Mouse (Mus musculus): ENCODE measurements at regions not wholly inside any gene's neighbourhood (a gene's known extent, or its start where the extent isn't known, plus 50 kb on each side); places are given as distances from the start of the nearest gene placed in this dataset.

DNA sequence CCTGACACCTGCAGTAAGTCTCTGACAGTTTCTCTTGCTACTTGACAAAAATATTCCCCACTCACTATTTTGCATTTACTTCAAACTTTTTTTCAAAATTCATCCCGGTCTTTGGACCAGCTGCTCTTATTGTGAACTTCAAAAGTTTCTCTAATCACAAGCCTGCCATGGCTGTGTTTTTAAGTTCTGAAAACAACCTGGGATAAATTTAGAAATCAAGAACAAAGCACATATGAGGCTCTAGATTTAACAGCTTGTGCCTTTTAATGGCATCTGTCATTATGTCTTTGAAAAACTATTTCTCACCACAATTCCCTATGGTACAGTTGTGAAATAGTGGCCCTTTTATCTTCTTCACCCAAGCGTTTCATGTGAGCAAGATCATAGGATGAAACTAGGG lies 232.4 kb upstream of the Kcnd2 start:
- no peak for TF ChIP-seq CTCF (IDR thresholded peaks at IDR 0.05; ENCODE audit: low read depth)
- Histone ChIP-seq H3K27ac (ENCODE audit: low read depth) (no peak overlapping the region), H3K27me3 (ENCODE audit: insufficient read depth, low read length) (no peaks in the 10 kb centered on the region), H3K9ac (no peak overlapping the region), H3K4me1 (ENCODE audit: insufficient read depth) (no peaks in the 10 kb centered on the region), H3K9me3 (ENCODE audit: low read depth, low read length) (no peaks in the 10 kb centered on the region), H3K4me2 (no peak overlapping the region), H3K36me3 (ENCODE audit: insufficient read depth) (no peaks in the 10 kb centered on the region), H3K4me3 (ENCODE audit: low read depth, low read length) (no peak overlapping the region)
- DNase-seq (no peak), ATAC-seq (ENCODE audit: insufficient read depth) (no peak)
- 61% methylated on average over 2 of the region's 2 CpGs for WGBS

DNA sequence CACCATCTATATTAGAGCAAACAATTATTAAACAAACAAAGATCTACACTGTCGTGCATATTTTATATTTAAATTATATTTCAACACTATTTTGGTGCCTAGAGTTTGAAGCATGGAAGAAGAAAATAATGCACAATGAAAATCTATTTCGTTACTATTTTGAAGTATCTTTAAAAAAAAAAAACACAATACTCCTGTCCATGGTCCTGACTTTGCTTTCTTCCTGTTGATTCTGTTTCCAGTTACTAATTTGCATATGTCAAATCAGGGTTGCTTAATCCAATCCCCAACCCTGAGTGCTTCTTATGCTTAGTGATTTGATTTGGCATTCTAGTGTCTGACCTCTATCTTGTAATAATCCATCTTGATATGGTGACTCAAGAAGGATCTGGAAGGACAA lies 210.2 kb upstream of the Kcnd2 start:
- no peak overlapping the region for H3K4me3 ChIP-seq (ENCODE audit: low read depth, low read length)
- ATAC-seq (ENCODE audit: insufficient read depth) (no peak), DNase-seq (peak; percentile 12)
- H3K27me3 ChIP-seq (ENCODE audit: insufficient read depth, low read length) = no peaks in the 10 kb centered on the region
- no peak overlapping the region for H3K27ac ChIP-seq (ENCODE audit: low read depth)
- no peaks in the 10 kb centered on the region for H3K36me3 ChIP-seq (ENCODE audit: insufficient read depth)
- no peak overlapping the region for H3K9ac ChIP-seq
- H3K4me2 ChIP-seq = no peak overlapping the region
- no peak for TF ChIP-seq CTCF (IDR thresholded peaks at IDR 0.05; ENCODE audit: low read depth)
- no peaks in the 10 kb centered on the region for H3K4me1 ChIP-seq (ENCODE audit: insufficient read depth)
- WGBS = 66% methylated on average over 2 of the region's 2 CpGs
- H3K9me3 ChIP-seq (ENCODE audit: low read depth, low read length) = no peaks in the 10 kb centered on the region

DNA sequence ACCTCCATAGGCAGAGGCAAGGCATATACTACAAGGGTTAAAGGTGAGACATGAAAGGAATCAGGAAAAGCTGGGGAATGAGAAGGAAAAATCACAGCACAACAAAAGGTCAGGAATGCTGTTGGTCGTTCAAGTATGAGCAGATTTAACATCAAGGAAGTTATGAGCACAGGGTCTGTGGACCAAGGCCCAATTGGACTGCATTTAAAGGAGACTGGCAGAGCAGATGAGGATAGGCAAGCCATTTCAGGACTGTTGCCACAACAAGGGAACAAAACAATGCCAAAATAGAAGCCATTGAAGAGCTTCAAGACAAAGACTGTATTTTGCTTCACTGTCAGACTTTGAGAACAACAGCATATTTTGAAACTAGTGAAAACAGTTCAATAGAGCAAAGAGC lies 167.4 kb upstream of the Kcnd2 start:
- H3K4me2 ChIP-seq = no peak overlapping the region
- H3K27me3 ChIP-seq (ENCODE audit: insufficient read depth, low read length) = no peaks in the 10 kb centered on the region
- 38% methylated on average over 1 of the region's 1 CpGs for WGBS
- no peaks in the 10 kb centered on the region for H3K36me3 ChIP-seq (ENCODE audit: insufficient read depth)
- no peak overlapping the region for H3K9ac ChIP-seq
- ATAC-seq (ENCODE audit: insufficient read depth) (no peak), DNase-seq (no peak)
- TF ChIP-seq CTCF (IDR thresholded peaks at IDR 0.05; ENCODE audit: low read depth) = no peak
- no peak overlapping the region for H3K27ac ChIP-seq (ENCODE audit: low read depth)
- no peaks in the 10 kb centered on the region for H3K4me1 ChIP-seq (ENCODE audit: insufficient read depth)
- H3K4me3 ChIP-seq (ENCODE audit: low read depth, low read length) = no peak overlapping the region
- H3K9me3 ChIP-seq (ENCODE audit: low read depth, low read length) = no peaks in the 10 kb centered on the region

DNA sequence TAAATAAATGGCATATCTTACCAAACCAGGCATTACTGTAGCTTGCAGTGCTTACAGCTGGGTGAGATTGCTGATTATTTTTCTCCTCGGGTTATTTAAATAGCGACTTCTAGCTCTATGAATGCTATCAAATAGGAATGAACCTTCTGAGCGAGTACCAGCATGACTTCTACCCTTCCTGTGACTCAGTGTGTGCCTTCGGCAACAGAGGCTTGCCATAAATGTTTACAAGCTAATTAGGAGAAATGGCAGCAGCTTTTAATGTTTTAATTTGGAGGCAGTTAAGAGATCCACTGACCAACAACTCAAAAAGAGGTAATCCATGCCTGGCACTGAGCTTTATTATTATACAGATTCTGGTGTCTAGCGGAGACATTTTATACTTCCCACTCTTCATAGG lies 122.3 kb upstream of the Kcnd2 start:
- ATAC-seq (ENCODE audit: insufficient read depth) = no peak
- DNase-seq = no peak
- Histone ChIP-seq H3K36me3 (ENCODE audit: insufficient read depth) (no peaks in the 10 kb centered on the region), H3K9me3 (ENCODE audit: low read depth, low read length) (no peaks in the 10 kb centered on the region), H3K4me1 (ENCODE audit: insufficient read depth) (no peaks in the 10 kb centered on the region), H3K4me2 (no peak overlapping the region), H3K4me3 (ENCODE audit: low read depth, low read length) (no peak overlapping the region), H3K27me3 (ENCODE audit: insufficient read depth, low read length) (no peaks in the 10 kb centered on the region), H3K27ac (ENCODE audit: low read depth) (no peak overlapping the region), H3K9ac (no peak overlapping the region)
- 74% methylated on average over 5 of the region's 5 CpGs for WGBS
- no peak for TF ChIP-seq CTCF (IDR thresholded peaks at IDR 0.05; ENCODE audit: low read depth)

DNA sequence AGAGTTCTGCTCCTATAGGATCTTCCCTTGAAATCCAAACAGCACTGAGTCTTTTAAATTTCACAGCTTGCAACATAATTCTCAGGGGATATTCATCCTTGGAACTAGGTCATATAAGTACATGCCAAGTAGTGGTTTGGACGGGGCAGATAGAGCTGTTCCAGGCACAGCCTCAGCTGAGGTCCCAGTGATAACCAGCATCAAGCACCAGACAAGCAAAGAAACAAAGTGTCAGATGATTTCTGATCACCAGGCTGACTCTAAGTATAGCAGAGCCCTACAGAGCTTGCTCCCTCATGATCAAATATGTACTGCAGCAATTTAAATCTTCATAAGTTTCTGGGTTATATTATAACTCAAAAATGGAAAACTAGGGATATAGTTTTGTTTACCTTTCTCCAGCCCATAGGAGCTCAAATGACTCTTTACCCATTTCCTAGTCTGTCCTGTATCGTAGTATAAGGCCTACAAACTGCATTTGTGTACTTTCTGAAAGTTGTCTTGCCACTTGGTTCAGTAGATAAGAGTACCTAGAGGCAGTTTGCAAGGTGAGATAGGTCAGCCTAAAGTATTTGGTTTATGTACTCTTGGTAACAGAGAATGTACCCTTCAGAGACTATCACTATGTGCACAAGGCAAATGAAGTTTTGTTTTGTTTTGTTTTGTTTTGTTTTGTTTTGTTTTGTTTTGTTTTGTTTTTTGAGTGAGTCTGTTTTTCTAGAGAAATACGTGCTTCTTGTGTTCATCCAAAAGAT lies 103.9 kb upstream of the Kcnd2 start:
- no peaks in the 10 kb centered on the region for H3K27me3 ChIP-seq (ENCODE audit: insufficient read depth, low read length)
- H3K4me2 ChIP-seq = no peak overlapping the region
- no peak overlapping the region for H3K27ac ChIP-seq (ENCODE audit: low read depth)
- no peak for ATAC-seq (ENCODE audit: insufficient read depth)
- H3K4me1 ChIP-seq (ENCODE audit: insufficient read depth) = no peaks in the 10 kb centered on the region
- no peak for TF ChIP-seq CTCF (IDR thresholded peaks at IDR 0.05; ENCODE audit: low read depth)
- DNase-seq = no peak
- H3K9ac ChIP-seq = no peak overlapping the region
- WGBS = 51% methylated on average over 3 of the region's 3 CpGs
- no peaks in the 10 kb centered on the region for H3K9me3 ChIP-seq (ENCODE audit: low read depth, low read length)
- no peak overlapping the region for H3K4me3 ChIP-seq (ENCODE audit: low read depth, low read length)
- H3K36me3 ChIP-seq (ENCODE audit: insufficient read depth) = no peaks in the 10 kb centered on the region

DNA sequence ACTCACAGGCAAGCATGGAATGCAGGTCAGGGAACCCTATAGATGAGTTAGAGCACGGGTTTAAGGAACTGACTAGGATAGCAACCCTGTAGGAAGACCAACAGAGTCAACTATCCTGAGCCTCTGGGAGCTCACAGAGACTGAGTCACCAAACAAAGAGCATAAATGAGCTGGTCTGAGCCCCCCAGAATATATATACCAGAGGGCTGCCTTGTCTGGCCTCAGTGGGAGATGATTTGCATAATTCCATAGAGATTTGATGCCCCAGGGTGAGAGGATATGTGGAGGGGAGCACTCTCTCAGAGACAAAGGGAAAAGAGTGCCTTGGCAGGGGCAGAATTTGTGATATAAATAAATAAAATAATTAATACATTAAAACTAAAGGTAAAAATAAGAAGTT lies 93.2 kb upstream of the Kcnd2 start:
- Histone ChIP-seq H3K4me2 (no peak overlapping the region), H3K9me3 (ENCODE audit: low read depth, low read length) (no peaks in the 10 kb centered on the region), H3K4me1 (ENCODE audit: insufficient read depth) (no peaks in the 10 kb centered on the region), H3K4me3 (ENCODE audit: low read depth, low read length) (no peak overlapping the region), H3K27ac (ENCODE audit: low read depth) (no peak overlapping the region), H3K36me3 (ENCODE audit: insufficient read depth) (no peaks in the 10 kb centered on the region), H3K9ac (no peak overlapping the region), H3K27me3 (ENCODE audit: insufficient read depth, low read length) (no peaks in the 10 kb centered on the region)
- TF ChIP-seq CTCF (IDR thresholded peaks at IDR 0.05; ENCODE audit: low read depth) = no peak
- ATAC-seq (ENCODE audit: insufficient read depth) (no peak), DNase-seq (no peak)
- WGBS = 33% methylated on average over 1 of the region's 1 CpGs

DNA sequence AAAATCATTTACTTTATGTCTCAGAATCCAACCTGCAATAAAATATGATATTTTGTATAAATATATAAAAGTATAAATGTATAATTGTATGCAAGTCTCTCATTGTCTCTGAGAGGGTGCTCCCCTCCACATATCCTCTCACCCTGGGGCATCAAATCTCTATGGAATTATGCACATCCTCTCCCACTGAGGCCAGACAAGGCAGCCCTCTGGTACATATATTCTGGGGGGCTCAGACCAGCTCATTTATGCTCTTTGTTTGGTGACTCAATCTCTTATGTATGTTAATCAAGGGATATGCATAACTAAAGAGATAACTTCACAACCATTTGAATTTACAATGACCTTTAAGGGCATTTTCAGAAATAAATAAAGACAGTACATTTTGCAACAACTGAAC lies 92.5 kb upstream of the Kcnd2 start:
- no peak for TF ChIP-seq CTCF (IDR thresholded peaks at IDR 0.05; ENCODE audit: low read depth)
- Histone ChIP-seq H3K36me3 (ENCODE audit: insufficient read depth) (no peaks in the 10 kb centered on the region), H3K27ac (ENCODE audit: low read depth) (no peak overlapping the region), H3K9ac (no peak overlapping the region), H3K4me2 (no peak overlapping the region), H3K27me3 (ENCODE audit: insufficient read depth, low read length) (no peaks in the 10 kb centered on the region), H3K4me3 (ENCODE audit: low read depth, low read length) (no peak overlapping the region), H3K9me3 (ENCODE audit: low read depth, low read length) (no peaks in the 10 kb centered on the region), H3K4me1 (ENCODE audit: insufficient read depth) (no peaks in the 10 kb centered on the region)
- DNase-seq (no peak), ATAC-seq (ENCODE audit: insufficient read depth) (no peak)

Data from lung, embryonic 14.5 days (tissue).